Mouse (Mus musculus): ENCODE data around the gene Cib2. TPM values are rescaled to one million over a fixed set of nuclear protein-coding genes. Genes with fewer than 3 reads are reported as not detected.
"Not testable (repeated sequence)": the region's sequence is repeated elsewhere in the genome, so short reads cannot be mapped to it uniquely, and the experiment has no call there.

The Cib2 gene
- polyA plus RNA-seq, 1 experiment from 2014 or later: 5.6 TPM

- not testable (repeated sequence) for H3K27me3 ChIP-seq; H3K36me3 ChIP-seq; ATAC-seq (replicated peaks; ENCODE audit: insufficient number of reproducible peaks, insufficient read depth, low FRiP score, low read depth); H3K9me3 ChIP-seq (replicated peaks); H3K4me2 ChIP-seq; H3K27ac ChIP-seq; H3K4me3 ChIP-seq; H3K9ac ChIP-seq
- WGBS: 74% methylated on average over 2 of the region's 2 CpGs
- peaks cover 19% of the 10 kb centered on the region for H3K4me1 ChIP-seq (replicated peaks)
These were observed 24.1 kb upstream of the Cib2 start for GRCm38 (mm10) chr9:54584127-54584526.

- no peak overlapping the region for H3K4me2 ChIP-seq
- H3K27ac ChIP-seq: no peak overlapping the region
- H3K27me3 ChIP-seq: no peaks in the 10 kb centered on the region
- 33% methylated on average over 1 of the region's 1 CpGs for WGBS
- ATAC-seq (replicated peaks; ENCODE audit: insufficient number of reproducible peaks, insufficient read depth, low FRiP score, low read depth): no peak
- no peaks in the 10 kb centered on the region for H3K9me3 ChIP-seq (replicated peaks)
- peaks cover 16% of the 10 kb centered on the region for H3K4me1 ChIP-seq (replicated peaks)
- no peaks in the 10 kb centered on the region for H3K36me3 ChIP-seq
- no peak overlapping the region for H3K4me3 ChIP-seq
- H3K9ac ChIP-seq: no peak overlapping the region
These were observed 23.7 kb upstream of the Cib2 start for GRCm38 (mm10) chr9:54583712-54584111.

- no peak overlapping the region for H3K27ac ChIP-seq
- no peaks in the 10 kb centered on the region for H3K9me3 ChIP-seq (replicated peaks)
- 71% methylated on average over 9 of the region's 9 CpGs for WGBS
- no peak overlapping the region for H3K4me2 ChIP-seq
- no peaks in the 10 kb centered on the region for H3K27me3 ChIP-seq
- no peak overlapping the region for H3K4me3 ChIP-seq
- no peaks in the 10 kb centered on the region for H3K4me1 ChIP-seq (replicated peaks)
- H3K9ac ChIP-seq: no peak overlapping the region
- no peak for ATAC-seq (replicated peaks; ENCODE audit: insufficient number of reproducible peaks, insufficient read depth, low FRiP score, low read depth)
- H3K36me3 ChIP-seq: no peaks in the 10 kb centered on the region
These were observed 11.3 kb upstream of the Cib2 start for GRCm38 (mm10) chr9:54571130-54571839.

- Histone ChIP-seq H3K4me2 (no peak overlapping the region), H3K27me3 (no peaks in the 10 kb centered on the region), H3K9me3 (replicated peaks) (no peaks in the 10 kb centered on the region), H3K4me1 (replicated peaks) (no peaks in the 10 kb centered on the region), H3K36me3 (no peaks in the 10 kb centered on the region), H3K4me3 (no peak overlapping the region), H3K27ac (no peak overlapping the region), H3K9ac (no peak overlapping the region)
- 17% methylated on average over 2 of the region's 2 CpGs for WGBS
- ATAC-seq (replicated peaks; ENCODE audit: insufficient number of reproducible peaks, insufficient read depth, low FRiP score, low read depth): no peak
These were observed 8.7 kb upstream of the Cib2 start for GRCm38 (mm10) chr9:54568732-54569131.

GRCm38 (mm10) chr9:54566958-54567357, 6.9 kb upstream of the Cib2 start:
- Histone ChIP-seq H3K4me3 (no peak overlapping the region), H3K4me2 (no peak overlapping the region), H3K36me3 (no peaks in the 10 kb centered on the region), H3K4me1 (replicated peaks) (no peaks in the 10 kb centered on the region), H3K27ac (no peak overlapping the region), H3K27me3 (no peaks in the 10 kb centered on the region), H3K9me3 (replicated peaks) (no peaks in the 10 kb centered on the region), H3K9ac (no peak overlapping the region)
- 50% methylated on average over 4 of the region's 4 CpGs for WGBS
- no peak for ATAC-seq (replicated peaks; ENCODE audit: insufficient number of reproducible peaks, insufficient read depth, low FRiP score, low read depth)

- peaks cover 11% of the 10 kb centered on the region for H3K4me1 ChIP-seq (replicated peaks)
- no peak for ATAC-seq (replicated peaks; ENCODE audit: insufficient number of reproducible peaks, insufficient read depth, low FRiP score, low read depth)
- H3K4me2 ChIP-seq: no peak overlapping the region
- no peak overlapping the region for H3K9ac ChIP-seq
- no peak overlapping the region for H3K27ac ChIP-seq
- H3K36me3 ChIP-seq: no peaks in the 10 kb centered on the region
- no peaks in the 10 kb centered on the region for H3K9me3 ChIP-seq (replicated peaks)
- 0 out of 2 replicates have a peak, but pooled peaks cover 10% of the 10 kb centered on the region for H3K27me3 ChIP-seq
- H3K4me3 ChIP-seq: no peak overlapping the region
- WGBS: 82% methylated on average over 8 of the region's 8 CpGs
These were observed 998 bp upstream of the Cib2 start for GRCm38 (mm10) chr9:54560831-54561601.

- H3K4me3 ChIP-seq: no peak overlapping the region
- 67% methylated on average over 8 of the region's 8 CpGs for WGBS
- no peaks in the 10 kb centered on the region for H3K9me3 ChIP-seq (replicated peaks)
- H3K36me3 ChIP-seq: no peaks in the 10 kb centered on the region
- H3K4me2 ChIP-seq: no peak overlapping the region
- no peak overlapping the region for H3K27ac ChIP-seq
- 0 out of 2 replicates have a peak, but pooled peaks cover 10% of the 10 kb centered on the region for H3K27me3 ChIP-seq
- peaks cover 11% of the 10 kb centered on the region for H3K4me1 ChIP-seq (replicated peaks)
- H3K9ac ChIP-seq: no peak overlapping the region
- no peak for ATAC-seq (replicated peaks; ENCODE audit: insufficient number of reproducible peaks, insufficient read depth, low FRiP score, low read depth)
These were observed 1.3 kb downstream of the Cib2 start for GRCm38 (mm10) chr9:54558731-54559130.

- Histone ChIP-seq H3K4me1 (replicated peaks) (peaks cover 6% of the 10 kb centered on the region), H3K4me2 (no peak overlapping the region), H3K9me3 (replicated peaks) (no peaks in the 10 kb centered on the region), H3K27me3 (0 out of 2 replicates have a peak, but pooled peaks cover 10% of the 10 kb centered on the region), H3K9ac (no peak overlapping the region), H3K4me3 (no peak overlapping the region), H3K36me3 (no peaks in the 10 kb centered on the region), H3K27ac (no peak overlapping the region)
- 68% methylated on average over 2 of the region's 2 CpGs for WGBS
- ATAC-seq (replicated peaks; ENCODE audit: insufficient number of reproducible peaks, insufficient read depth, low FRiP score, low read depth): no peak
These were observed 5.0 kb downstream of the Cib2 start for GRCm38 (mm10) chr9:54555044-54555443.

- H3K9me3 ChIP-seq (replicated peaks): no peaks in the 10 kb centered on the region
- 24% methylated on average over 5 of the region's 5 CpGs for WGBS
- H3K4me1 ChIP-seq (replicated peaks): no peaks in the 10 kb centered on the region
- H3K27ac ChIP-seq: no peak overlapping the region
- no peaks in the 10 kb centered on the region for H3K27me3 ChIP-seq
- H3K4me2 ChIP-seq: no peak overlapping the region
- no peak overlapping the region for H3K4me3 ChIP-seq
- H3K36me3 ChIP-seq: no peaks in the 10 kb centered on the region
- no peak overlapping the region for H3K9ac ChIP-seq
- no peak for ATAC-seq (replicated peaks; ENCODE audit: insufficient number of reproducible peaks, insufficient read depth, low FRiP score, low read depth)
These were observed 7.6 kb downstream of the Cib2 start for GRCm38 (mm10) chr9:54552409-54552808.

GRCm38 (mm10) chr9:54549433-54549832, 10.6 kb downstream of the Cib2 start:
- WGBS: 84% methylated on average over 6 of the region's 6 CpGs
- H3K27ac ChIP-seq: no peak overlapping the region

GRCm38 (mm10) chr9:54547536-54547935, 12.5 kb downstream of the Cib2 start:
- WGBS: 17% methylated on average over 5 of the region's 5 CpGs
- Histone ChIP-seq H3K27me3 (no peaks in the 10 kb centered on the region), H3K9me3 (replicated peaks) (no peaks in the 10 kb centered on the region), H3K4me1 (replicated peaks) (no peaks in the 10 kb centered on the region), H3K9ac (no peak overlapping the region), H3K36me3 (no peaks in the 10 kb centered on the region), H3K4me3 (no peak overlapping the region), H3K27ac (no peak overlapping the region), H3K4me2 (no peak overlapping the region)
- ATAC-seq (replicated peaks; ENCODE audit: insufficient number of reproducible peaks, insufficient read depth, low FRiP score, low read depth): no peak

More at GRCm38 (mm10) chr9:54549433-54549832, 10.6 kb downstream of the Cib2 start:
- Histone ChIP-seq H3K27me3 (no peaks in the 10 kb centered on the region), H3K9ac (no peak overlapping the region), H3K9me3 (replicated peaks) (no peaks in the 10 kb centered on the region), H3K4me2 (no peak overlapping the region), H3K4me1 (replicated peaks) (no peaks in the 10 kb centered on the region), H3K36me3 (no peaks in the 10 kb centered on the region), H3K4me3 (no peak overlapping the region)
- ATAC-seq (replicated peaks; ENCODE audit: insufficient number of reproducible peaks, insufficient read depth, low FRiP score, low read depth): no peak

- Histone ChIP-seq H3K9ac (no peak overlapping the region), H3K4me1 (replicated peaks) (no peaks in the 10 kb centered on the region), H3K9me3 (replicated peaks) (no peaks in the 10 kb centered on the region), H3K4me3 (no peak overlapping the region), H3K27ac (no peak overlapping the region), H3K27me3 (no peaks in the 10 kb centered on the region), H3K36me3 (no peaks in the 10 kb centered on the region), H3K4me2 (no peak overlapping the region)
- WGBS: 90% methylated on average over 4 of the region's 4 CpGs
- ATAC-seq (replicated peaks; ENCODE audit: insufficient number of reproducible peaks, insufficient read depth, low FRiP score, low read depth): no peak
These were observed 15.1 kb downstream of the Cib2 start for GRCm38 (mm10) chr9:54544954-54545315.

Data from heart, embryonic 15.5 days (tissue).